Mouse (Mus musculus) liver, postnatal 0 days (tissue): Measurements from ENCODE around the gene 1700015G11Rik.

Experiments
- CTCF ChIP-seq: sonication (generic); IDR thresholded peaks from 2 replicates; pipeline ENCODE4 v1.5.1; 2016; ENCODE audit warnings: antibody characterized with exemption, low read depth
- EP300 ChIP-seq: IDR thresholded peaks from 2 replicates; pipeline ENCODE4 v1.6.1; 2016; ENCODE audit warnings: antibody characterized with exemption, low read depth, mild to moderate bottlenecking

DNA sequence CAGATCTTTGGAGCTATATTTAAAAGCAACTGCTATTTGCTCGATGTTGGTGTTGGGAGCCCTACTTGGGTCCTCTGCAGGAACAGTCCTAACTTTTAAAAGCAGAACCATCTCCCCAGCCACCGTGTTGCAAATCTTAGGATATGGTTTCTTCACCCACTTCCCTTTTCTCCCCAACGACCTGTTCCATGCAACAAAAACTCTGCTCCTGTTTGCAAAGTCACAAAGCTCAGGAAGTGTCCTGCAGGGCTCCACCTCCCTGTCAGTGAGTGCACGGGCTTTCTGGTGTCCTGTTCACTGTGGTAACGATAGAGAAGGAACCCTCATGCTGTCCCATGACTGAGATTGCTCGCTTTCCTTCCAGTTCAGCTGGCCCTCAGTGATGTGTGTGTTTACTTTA lies 28.6 kb downstream of the 1700015G11Rik start:
- no peak for TF ChIP-seq CTCF
- no peak for TF ChIP-seq EP300
